In genomic region chr17:80480031-80480854, GRCm38 (mm10) we compare ENCODE assay signal across 8 mouse cellular contexts. TPM values are rescaled to one million over a fixed set of nuclear protein-coding genes. Genes with fewer than 3 reads are reported as not detected.
DNase-seq lines count a peak whose midpoint lies in the region; ATAC-seq and TF ChIP-seq lines count a peak whose summit lies in the region.

Gene Sos1, minus strand, starts transcription at chr17:80480453.

- no peaks in the 10 kb centered on the region for H3K9me3 ChIP-seq in hindbrain, embryonic 10.5 days
- H3K9me3 ChIP-seq in lung, embryonic 16.5 days (ENCODE audit: control insufficient read depth, low read length): no peaks in the 10 kb centered on the region

- peak; percentile 83 for TF ChIP-seq POLR2A in thymus, adult 2 months (IDR thresholded peaks at IDR 0.05; ENCODE audit: control insufficient read depth, extremely low read depth, insufficient read depth, low read length, poor library complexity)

- WGBS in hindbrain, embryonic 10.5 days: under 1% methylated on average over 90 of the region's 90 CpGs
- under 1% methylated on average over 50 of the region's 90 CpGs for WGBS in lung, embryonic 16.5 days
- under 1% methylated on average over 89 of the region's 90 CpGs for WGBS in thymus, adult 2 months

- H3K27ac ChIP-seq in hindbrain, embryonic 10.5 days: peak within 1 kb of the TSS; percentile 98
- peak within 1 kb of the TSS; percentile 94 for H3K27ac ChIP-seq in lung, embryonic 16.5 days (ENCODE audit: low read length)
- H3K27ac ChIP-seq in thymus, adult 2 months (ENCODE audit: control insufficient read depth, insufficient read depth, low read length): no peak within 1 kb of the TSS

- H3K4me2 ChIP-seq in lung, embryonic 16.5 days (ENCODE audit: low read depth, low read length): peak within 1 kb of the TSS; percentile 76

- peak within 1 kb of the TSS; percentile 98 for H3K4me3 ChIP-seq in hindbrain, embryonic 10.5 days
- peak within 1 kb of the TSS; percentile 94 for H3K4me3 ChIP-seq in lung, embryonic 16.5 days (ENCODE audit: low read length)
- H3K4me3 ChIP-seq in thymus, adult 2 months (ENCODE audit: control insufficient read depth, insufficient read depth, low read length): peak within 1 kb of the TSS; percentile 63

- H3K27me3 ChIP-seq in hindbrain, embryonic 10.5 days (ENCODE audit: insufficient read depth, poor library complexity, severe bottlenecking): no peaks in the 10 kb centered on the region
- H3K27me3 ChIP-seq in lung, embryonic 16.5 days (ENCODE audit: control insufficient read depth, insufficient read depth, low read depth, low read length): no peaks in the 10 kb centered on the region
- H3K27me3 ChIP-seq in thymus, adult 2 months (ENCODE audit: control insufficient read depth, insufficient read depth, low read length): no peaks in the 10 kb centered on the region

- DNase-seq in Muller cell, postnatal 12 days (ENCODE audit: inconsistent ontology term): peak; percentile 97
- DNase-seq in cerebellum, adult 9-10 months: peak; percentile 95
- peak; percentile 99 for DNase-seq in hindbrain, embryonic 10.5 days (ENCODE audit: low spot score)
- peak; percentile 93 for DNase-seq in layer of hippocampus, adult 9-11 months
- DNase-seq in ovary, adult 18-20 months (ENCODE audit: low spot score): peak; percentile 93
- DNase-seq in thymus, adult 2 months: peak; percentile 99

- TF ChIP-seq CTCF in thymus, adult 2 months (IDR thresholded peaks at IDR 0.05; ENCODE audit: borderline replicate concordance, control insufficient read depth, extremely low read depth, insufficient read depth, low read length, poor library complexity): no peak

- ATAC-seq in frontal cortex, adult (ENCODE audit: low TSS enrichment): peak; percentile 81
- peak; percentile 88 for ATAC-seq in lung, embryonic 16.5 days (ENCODE audit: low read depth)

- H3K36me3 ChIP-seq in hindbrain, embryonic 10.5 days: peaks cover 23% of the 10 kb centered on the region
- no peaks in the 10 kb centered on the region; the same call in 1 of the 2 replicates for H3K36me3 ChIP-seq in lung, embryonic 16.5 days (ENCODE audit: control insufficient read depth, insufficient read depth, low read length)
- no peaks in the 10 kb centered on the region for H3K36me3 ChIP-seq in thymus, adult 2 months (ENCODE audit: control insufficient read depth, insufficient read depth, low read length)

- peaks cover 45% of the 10 kb centered on the region for H3K4me1 ChIP-seq in hindbrain, embryonic 10.5 days (replicated peaks)
- peaks cover 22% of the 10 kb centered on the region for H3K4me1 ChIP-seq in lung, embryonic 16.5 days (replicated peaks; ENCODE audit: control insufficient read depth, insufficient read depth, low read length)
- H3K4me1 ChIP-seq in thymus, adult 2 months (replicated peaks; ENCODE audit: control insufficient read depth, insufficient read depth, low read length): peaks cover 2% of the 10 kb centered on the region; the same call in 1 of the 2 replicates

- H3K9ac ChIP-seq in lung, embryonic 16.5 days (ENCODE audit: low read length): peak within 1 kb of the TSS; percentile 94

RNA-seq across cellular contexts. Expression of gene Sos1, which starts in this region (rescaled TPM):
- 3.3 and 4.3 TPM in 2 replicates for polyA plus RNA-seq in hindbrain, embryonic 10.5 days (2016; fragmentation: Nextera tagmentation; extraction: Ambion mirVana)
- 3.5 TPM in 2 replicates for polyA plus RNA-seq in lung, embryonic 16.5 days (2015; fragmentation: Nextera tagmentation; extraction: Ambion mirVana)
- polyA plus RNA-seq in thymus, adult 2 months (2012; rRNA removed): 4.1 and 5.0 TPM in 2 replicates
